Mouse (Mus musculus): ENCODE results near the gene Cdh6. TPM values are rescaled to one million over a fixed set of nuclear protein-coding genes. Genes with fewer than 3 reads are reported as not detected.

Cdh6 gene
- polyA plus RNA-seq, 1 experiment from 2014 or later: 2.1 TPM

GRCm38 (mm10) chr15:13212027-13212685, 38.7 kb upstream of the Cdh6 start:
- H3K4me3 ChIP-seq (ENCODE audit: low read depth, low read length): no peak overlapping the region
- no peak for ATAC-seq (ENCODE audit: low FRiP score, low TSS enrichment)
- no peak overlapping the region for H3K27ac ChIP-seq (replicated peaks)
- DNase-seq (ENCODE audit: low spot score): no peak
- TF ChIP-seq CTCF (IDR thresholded peaks at IDR 0.05; ENCODE audit: low read depth) (no peak), EP300 (optimal IDR thresholded peaks at IDR 0.05) (no peak)
- 56% methylated on average over 4 of the region's 4 CpGs for WGBS
- H3K9me3 ChIP-seq (ENCODE audit: control insufficient read depth, low read length): no peaks in the 10 kb centered on the region
- H3K27me3 ChIP-seq (ENCODE audit: control insufficient read depth, insufficient read depth, low read length): no peaks in the 10 kb centered on the region
- no peaks in the 10 kb centered on the region for H3K36me3 ChIP-seq (ENCODE audit: control insufficient read depth, insufficient read depth, low read length)
- no peak overlapping the region for H3K9ac ChIP-seq (ENCODE audit: low read length)
- H3K4me2 ChIP-seq (replicated peaks; ENCODE audit: low read depth): no peak overlapping the region
- no peaks in the 10 kb centered on the region for H3K4me1 ChIP-seq (replicated peaks; ENCODE audit: control insufficient read depth, insufficient read depth)

- WGBS: 72% methylated on average over 6 of the region's 6 CpGs
- no peaks in the 10 kb centered on the region for H3K4me1 ChIP-seq (replicated peaks; ENCODE audit: control insufficient read depth, insufficient read depth)
- H3K4me3 ChIP-seq (ENCODE audit: low read depth, low read length): no peak overlapping the region
- no peak overlapping the region for H3K9ac ChIP-seq (ENCODE audit: low read length)
- no peaks in the 10 kb centered on the region for H3K9me3 ChIP-seq (ENCODE audit: control insufficient read depth, low read length)
- no peaks in the 10 kb centered on the region for H3K36me3 ChIP-seq (ENCODE audit: control insufficient read depth, insufficient read depth, low read length)
- no peak overlapping the region for H3K4me2 ChIP-seq (replicated peaks; ENCODE audit: low read depth)
- H3K27me3 ChIP-seq (ENCODE audit: control insufficient read depth, insufficient read depth, low read length): no peaks in the 10 kb centered on the region
- DNase-seq (ENCODE audit: low spot score) (no peak), ATAC-seq (ENCODE audit: low FRiP score, low TSS enrichment) (no peak)
- TF ChIP-seq EP300 (optimal IDR thresholded peaks at IDR 0.05) (no peak), CTCF (IDR thresholded peaks at IDR 0.05; ENCODE audit: low read depth) (no peak)
- no peak overlapping the region for H3K27ac ChIP-seq (replicated peaks)
Observed at GRCm38 (mm10) chr15:13210186-13210585, 36.7 kb upstream of the Cdh6 start.

- no peak for DNase-seq (ENCODE audit: low spot score)
- WGBS: 78% methylated on average over 7 of the region's 7 CpGs
- H3K27me3 ChIP-seq (ENCODE audit: control insufficient read depth, insufficient read depth, low read length): no peaks in the 10 kb centered on the region
- no peak overlapping the region for H3K4me3 ChIP-seq (ENCODE audit: low read depth, low read length)
- no peak overlapping the region for H3K4me2 ChIP-seq (replicated peaks; ENCODE audit: low read depth)
- H3K9ac ChIP-seq (ENCODE audit: low read length): no peak overlapping the region
- no peak for ATAC-seq (ENCODE audit: low FRiP score, low TSS enrichment)
- no peaks in the 10 kb centered on the region for H3K4me1 ChIP-seq (replicated peaks; ENCODE audit: control insufficient read depth, insufficient read depth)
- H3K9me3 ChIP-seq (ENCODE audit: control insufficient read depth, low read length): no peaks in the 10 kb centered on the region
- TF ChIP-seq EP300 (optimal IDR thresholded peaks at IDR 0.05) (no peak), CTCF (IDR thresholded peaks at IDR 0.05; ENCODE audit: low read depth) (no peak)
- H3K27ac ChIP-seq (replicated peaks): no peak overlapping the region
- no peaks in the 10 kb centered on the region for H3K36me3 ChIP-seq (ENCODE audit: control insufficient read depth, insufficient read depth, low read length)
Observed at GRCm38 (mm10) chr15:13208716-13209115, 35.2 kb upstream of the Cdh6 start.

- 45% methylated on average over 1 of the region's 1 CpGs for WGBS
- ATAC-seq (ENCODE audit: low FRiP score, low TSS enrichment): no peak
Observed at GRCm38 (mm10) chr15:13196237-13196636, 22.8 kb upstream of the Cdh6 start.

GRCm38 (mm10) chr15:13194048-13194447, 20.6 kb upstream of the Cdh6 start:
- Histone ChIP-seq H3K4me1 (replicated peaks; ENCODE audit: control insufficient read depth, insufficient read depth) (no peaks in the 10 kb centered on the region), H3K27ac (replicated peaks) (no peak overlapping the region), H3K27me3 (ENCODE audit: control insufficient read depth, insufficient read depth, low read length) (no peaks in the 10 kb centered on the region), H3K9me3 (ENCODE audit: control insufficient read depth, low read length) (no peaks in the 10 kb centered on the region), H3K4me3 (ENCODE audit: low read depth, low read length) (no peak overlapping the region), H3K9ac (ENCODE audit: low read length) (no peak overlapping the region), H3K4me2 (replicated peaks; ENCODE audit: low read depth) (no peak overlapping the region), H3K36me3 (ENCODE audit: control insufficient read depth, insufficient read depth, low read length) (no peaks in the 10 kb centered on the region)
- DNase-seq (ENCODE audit: low spot score) (no peak), ATAC-seq (ENCODE audit: low FRiP score, low TSS enrichment) (no peak)
- TF ChIP-seq EP300 (optimal IDR thresholded peaks at IDR 0.05) (no peak), CTCF (IDR thresholded peaks at IDR 0.05; ENCODE audit: low read depth) (no peak)

More at GRCm38 (mm10) chr15:13196237-13196636, 22.8 kb upstream of the Cdh6 start:
- DNase-seq (ENCODE audit: low spot score): no peak
- H3K9me3 ChIP-seq (ENCODE audit: control insufficient read depth, low read length): no peaks in the 10 kb centered on the region
- no peak overlapping the region for H3K4me2 ChIP-seq (replicated peaks; ENCODE audit: low read depth)
- no peak overlapping the region for H3K9ac ChIP-seq (ENCODE audit: low read length)
- no peak overlapping the region for H3K4me3 ChIP-seq (ENCODE audit: low read depth, low read length)
- TF ChIP-seq EP300 (optimal IDR thresholded peaks at IDR 0.05) (no peak), CTCF (IDR thresholded peaks at IDR 0.05; ENCODE audit: low read depth) (no peak)
- no peaks in the 10 kb centered on the region for H3K36me3 ChIP-seq (ENCODE audit: control insufficient read depth, insufficient read depth, low read length)
- no peak overlapping the region for H3K27ac ChIP-seq (replicated peaks)
- no peaks in the 10 kb centered on the region for H3K4me1 ChIP-seq (replicated peaks; ENCODE audit: control insufficient read depth, insufficient read depth)
- no peaks in the 10 kb centered on the region for H3K27me3 ChIP-seq (ENCODE audit: control insufficient read depth, insufficient read depth, low read length)

- H3K27ac ChIP-seq (replicated peaks): no peak overlapping the region
- no peaks in the 10 kb centered on the region for H3K27me3 ChIP-seq (ENCODE audit: control insufficient read depth, insufficient read depth, low read length)
- no peak overlapping the region for H3K4me2 ChIP-seq (replicated peaks; ENCODE audit: low read depth)
- H3K9me3 ChIP-seq (ENCODE audit: control insufficient read depth, low read length): no peaks in the 10 kb centered on the region
- ATAC-seq (ENCODE audit: low FRiP score, low TSS enrichment): no peak
- no peak overlapping the region for H3K4me3 ChIP-seq (ENCODE audit: low read depth, low read length)
- WGBS: 54% methylated on average over 11 of the region's 11 CpGs
- no peak for DNase-seq (ENCODE audit: low spot score)
- no peaks in the 10 kb centered on the region for H3K36me3 ChIP-seq (ENCODE audit: control insufficient read depth, insufficient read depth, low read length)
- no peak overlapping the region for H3K9ac ChIP-seq (ENCODE audit: low read length)
- no peaks in the 10 kb centered on the region for H3K4me1 ChIP-seq (replicated peaks; ENCODE audit: control insufficient read depth, insufficient read depth)
- TF ChIP-seq EP300 (optimal IDR thresholded peaks at IDR 0.05) (no peak), CTCF (IDR thresholded peaks at IDR 0.05; ENCODE audit: low read depth) (no peak)
Observed at GRCm38 (mm10) chr15:13193076-13193475, 19.6 kb upstream of the Cdh6 start.

Measured in stomach, postnatal 0 days (tissue).